Mouse (Mus musculus) fibroblast of lung, adult 2 months (primary cell): ENCODE measurements around the gene Maip1.
A peak's percentile ranks its signal among the peaks of the same experiment; 100 is the strongest.

Experiments used
- DNase-seq: peaks from one replicate; pipeline ENCODE4 v3.0.0-alpha.2; 2011; ENCODE audit warnings: low read depth

Maip1 gene

GRCm38 (mm10) chr1:57406187-57407151 is at the start of gene Maip1, which contains the start of gene Tyw5:
Gene Maip1 (plus strand): TSS chr1:57406328.
Gene Tyw5 (minus strand): TSS chr1:57407101.
- no peak for DNase-seq

- DNase-seq: no peak
These were observed 47.6 kb upstream of the Maip1 start for GRCm38 (mm10) chr1:57358546-57358945.

GRCm38 (mm10) chr1:57367446-57367845 is 38.7 kb upstream of the Maip1 start:
- DNase-seq: no peak

DNA sequence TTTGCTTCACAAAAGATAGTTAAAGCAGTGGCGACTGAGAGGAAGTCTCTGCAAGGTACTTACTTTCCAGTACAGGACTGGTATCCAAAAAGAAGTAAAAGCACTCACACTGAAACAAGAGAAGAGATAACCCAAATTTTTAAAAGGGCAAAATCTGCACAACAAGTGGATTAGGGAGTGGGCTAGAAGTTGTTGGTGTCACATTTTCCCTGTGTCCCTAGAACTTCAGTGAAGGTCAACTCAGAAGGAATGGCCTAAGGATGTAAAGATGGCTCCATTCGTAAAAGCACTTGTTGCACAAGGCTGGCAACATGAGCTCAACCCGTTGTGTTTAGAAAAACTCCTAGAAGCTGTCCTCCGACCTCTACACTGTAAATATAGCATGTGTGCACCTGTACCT is 37.0 kb upstream of the Maip1 start:
- no peak for DNase-seq

DNA sequence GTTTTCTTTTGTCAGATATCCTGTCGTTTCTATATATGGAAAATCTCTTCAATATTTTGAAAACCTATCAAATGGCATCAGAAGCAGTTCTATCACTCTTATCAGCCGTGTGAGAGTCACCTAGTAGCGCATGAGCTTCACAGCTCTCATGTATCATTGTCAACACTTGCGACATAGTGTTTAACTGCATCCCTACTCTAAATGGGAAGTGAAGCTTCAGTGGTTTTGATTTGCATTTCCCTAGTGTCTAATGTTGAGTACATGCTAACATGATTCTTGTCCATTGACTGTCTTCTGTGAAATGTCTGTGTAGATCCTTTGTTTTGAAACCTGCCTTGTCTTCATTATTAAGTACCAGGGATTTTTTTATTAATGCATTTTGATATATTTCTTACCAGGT is 35.7 kb upstream of the Maip1 start:
- DNase-seq: no peak

DNA sequence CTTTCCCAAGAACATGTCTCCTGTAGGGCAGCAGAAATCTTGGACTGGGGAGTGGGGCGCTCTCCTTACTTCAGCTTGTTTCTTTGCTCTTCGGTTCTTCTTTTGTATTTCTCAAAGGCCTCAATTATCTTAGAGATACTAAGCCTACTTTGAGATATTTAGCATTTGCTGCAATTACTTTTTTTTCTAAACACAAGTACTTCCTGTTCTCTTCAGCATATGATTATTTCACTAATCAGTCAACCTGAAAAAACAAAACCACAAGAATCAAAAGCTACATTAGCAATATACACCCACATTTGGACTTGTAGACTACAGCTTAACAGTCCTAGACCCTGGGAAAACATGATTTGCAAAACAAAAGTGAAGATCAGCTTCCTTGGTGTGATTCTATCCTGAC is 30.9 kb upstream of the Maip1 start:
- no peak for DNase-seq

GRCm38 (mm10) chr1:57376806-57377205 is 29.3 kb upstream of the Maip1 start:
- DNase-seq: no peak

DNA sequence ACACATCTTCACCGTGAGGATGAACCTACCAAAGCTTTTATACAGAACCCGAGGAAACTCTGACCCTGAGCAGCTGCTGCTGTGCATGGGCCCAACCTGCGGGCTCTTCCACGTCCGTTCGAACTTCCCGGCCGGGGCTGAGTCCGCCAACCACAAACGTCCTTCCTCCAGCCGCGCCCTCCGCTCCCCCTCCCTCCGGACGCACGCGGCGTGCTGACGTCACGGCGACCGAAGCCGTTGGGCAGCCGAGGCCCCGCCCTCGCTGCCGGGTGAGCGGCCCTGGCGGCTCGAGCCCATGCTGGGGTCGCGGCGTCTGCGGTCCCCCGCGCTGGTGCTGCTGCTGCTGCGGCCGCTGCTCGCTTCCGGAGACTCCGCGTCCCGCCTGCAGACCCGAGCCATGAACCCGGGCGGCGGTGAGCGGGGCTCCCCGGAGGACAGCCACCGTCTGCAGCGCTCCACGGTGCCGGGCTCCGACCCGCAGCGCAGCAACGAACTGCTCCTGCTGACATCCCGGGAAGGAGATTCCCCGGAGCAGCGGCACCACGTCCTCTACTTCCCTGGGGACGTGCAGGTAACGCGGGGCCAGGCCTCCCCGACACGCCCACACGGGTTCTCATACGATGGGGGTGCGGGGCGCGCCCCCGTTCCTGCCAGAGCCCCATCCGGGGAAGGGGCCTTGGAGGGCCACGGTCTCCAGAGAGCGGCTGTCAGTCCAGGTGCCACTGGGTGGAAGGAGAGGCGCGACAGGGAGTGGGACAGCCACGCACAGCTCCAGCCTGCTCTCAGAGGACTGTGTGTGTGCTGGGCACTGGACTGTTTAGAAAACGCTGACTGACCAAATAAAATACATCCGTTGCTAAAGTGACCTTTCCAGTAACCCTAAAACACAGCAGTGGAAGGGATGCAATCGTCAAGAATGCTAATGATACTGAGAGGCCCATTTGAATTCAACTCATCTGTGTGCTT is 28.5 kb upstream of the Maip1 start, which contains the start of gene 1700066M21Rik:
1700066M21Rik (plus strand) TSS at position 245 of the 966 bp plus-strand sequence.
- DNase-seq: peak; percentile 73

GRCm38 (mm10) chr1:57386519-57386918 is 19.6 kb upstream of the Maip1 start:
- no peak for DNase-seq

DNA sequence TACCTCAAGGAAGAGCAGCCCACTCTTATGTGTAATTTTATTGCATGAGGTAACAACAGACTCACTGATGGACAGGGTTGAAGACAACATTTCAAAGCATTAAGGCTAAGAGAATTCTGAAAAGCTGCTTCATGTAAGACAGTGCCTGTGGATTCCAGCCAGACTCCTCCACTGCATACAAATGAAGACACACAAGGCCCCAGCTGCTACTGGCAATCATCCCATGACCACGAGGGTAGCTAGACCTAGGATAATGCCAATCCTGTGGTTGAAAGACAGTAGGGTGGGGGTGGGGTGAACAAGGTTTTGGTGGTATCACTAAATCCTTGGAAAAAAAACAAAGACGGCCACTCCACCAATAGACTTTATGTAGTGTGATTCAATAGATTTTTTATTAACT is 18.3 kb upstream of the Maip1 start:
- DNase-seq: no peak

- DNase-seq: no peak
These were observed 17.5 kb upstream of the Maip1 start for GRCm38 (mm10) chr1:57388402-57389155.

DNA sequence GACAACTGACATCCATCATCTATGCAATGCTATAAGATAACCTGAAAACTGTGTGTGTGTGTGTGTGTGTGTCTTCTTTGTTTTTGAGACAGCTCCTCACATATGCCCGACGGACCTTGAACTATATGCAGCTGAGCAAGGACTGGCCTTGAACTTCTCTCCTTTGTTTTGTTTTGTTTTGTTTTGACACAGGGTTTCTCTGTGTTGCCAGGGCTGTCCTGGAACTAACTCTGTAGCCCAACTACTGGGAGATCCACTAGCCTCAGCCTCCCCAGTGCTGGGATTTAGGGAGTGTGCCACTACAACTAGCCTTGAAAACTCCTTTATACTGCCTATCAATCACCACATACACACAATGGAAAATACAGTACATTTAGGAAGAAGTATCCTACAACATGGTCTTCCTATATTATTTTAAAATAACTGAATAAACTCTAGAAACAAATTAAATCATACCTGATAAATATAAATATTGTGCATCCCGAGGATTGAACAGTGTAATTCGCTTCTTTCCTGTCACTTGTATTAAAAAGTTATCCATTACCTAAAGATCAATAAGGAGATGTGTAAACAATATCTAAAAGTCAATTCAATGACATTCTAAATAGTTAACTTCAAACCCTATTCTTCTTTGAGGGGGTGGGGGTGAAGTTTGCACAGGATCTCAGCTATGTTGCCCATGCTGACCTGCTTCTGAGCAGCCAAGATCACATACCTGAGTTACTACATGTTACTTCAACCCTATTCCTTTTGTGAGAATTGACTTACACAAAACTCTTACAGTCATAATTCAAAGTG is 14.9 kb upstream of the Maip1 start:
- DNase-seq: no peak

GRCm38 (mm10) chr1:57392417-57392816 is 13.7 kb upstream of the Maip1 start:
- no peak for DNase-seq

- no peak for DNase-seq
These were observed 12.1 kb upstream of the Maip1 start for GRCm38 (mm10) chr1:57394051-57394450.

- DNase-seq: no peak
These were observed 5.8 kb upstream of the Maip1 start for GRCm38 (mm10) chr1:57400321-57400720.

GRCm38 (mm10) chr1:57400877-57401276 is 5.3 kb upstream of the Maip1 start:
- no peak for DNase-seq

DNA sequence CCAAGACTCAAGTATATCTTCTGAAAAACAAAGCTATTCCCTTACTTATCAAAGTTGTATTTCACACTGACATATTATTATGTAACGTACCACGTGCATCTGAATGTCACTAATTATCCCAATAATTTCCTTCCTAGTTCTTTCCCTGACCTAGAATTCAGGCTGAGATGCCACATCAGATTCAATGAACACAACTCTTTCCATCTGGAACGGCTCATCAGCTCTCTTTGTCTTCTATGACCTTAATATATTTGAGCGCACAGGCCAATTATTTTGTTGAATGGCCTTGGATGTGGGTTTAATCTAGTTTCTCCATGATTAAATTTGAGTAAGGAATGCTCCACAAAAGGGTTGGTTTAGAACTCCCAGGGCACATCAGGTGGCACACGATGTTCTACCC is 4.0 kb upstream of the Maip1 start:
- DNase-seq: no peak

DNA sequence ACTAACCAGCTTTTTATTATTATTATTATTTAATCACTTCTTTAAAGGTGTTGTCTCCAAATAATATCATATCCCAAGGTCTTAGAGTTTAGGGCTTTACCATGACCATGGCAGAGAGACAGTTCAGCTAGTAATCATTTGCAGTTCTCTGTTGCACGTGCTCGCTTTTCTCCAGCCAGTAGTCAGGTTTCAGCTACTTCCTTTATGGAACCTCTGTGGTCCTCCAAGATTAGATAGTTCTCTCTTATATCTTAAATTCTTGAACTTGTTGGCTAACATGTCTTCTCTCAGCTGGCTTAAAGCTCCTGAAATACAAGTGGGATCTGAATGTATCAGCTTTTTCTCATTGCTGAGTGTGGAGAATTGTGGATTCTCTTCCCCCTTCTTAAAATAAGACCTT is 2.9 kb downstream of the Maip1 start:
- no peak for DNase-seq

DNA sequence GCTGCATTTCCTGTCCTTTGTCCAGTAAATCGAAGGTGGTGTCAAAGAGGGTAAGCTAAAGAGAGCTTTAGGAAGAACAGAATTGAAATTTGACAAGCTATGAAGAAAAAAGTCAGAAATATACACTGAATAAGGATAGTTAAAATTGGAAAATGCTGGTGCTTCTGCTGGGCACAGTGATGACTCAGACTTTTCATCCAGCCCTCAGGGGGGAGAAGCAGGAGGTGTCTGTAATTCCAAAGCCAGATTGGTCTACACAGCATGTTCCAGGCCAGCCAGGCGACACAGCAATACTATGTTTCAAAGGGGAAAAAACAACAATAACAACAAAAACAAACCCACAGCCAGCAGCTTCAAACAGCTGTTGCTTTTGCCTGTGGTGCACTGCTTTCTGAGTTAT is 7.3 kb downstream of the Maip1 start:
- DNase-seq: no peak

GRCm38 (mm10) chr1:57423696-57424095 is 17.6 kb downstream of the Maip1 start:
- DNase-seq: no peak
